Mouse (Mus musculus): ENCODE measurements at regions not wholly inside any gene's neighbourhood (a gene's known extent, or its start where the extent isn't known, plus 50 kb on each side); places are given as distances from the start of the nearest gene placed in this dataset.

- no peak overlapping the region for H3K4me2 ChIP-seq (ENCODE audit: low read depth)
- no peaks in the 10 kb centered on the region for H3K4me1 ChIP-seq (ENCODE audit: insufficient read depth)
- 56% methylated on average over 3 of the region's 3 CpGs for WGBS
- DNase-seq (no peak), ATAC-seq (peak; percentile 45; the same call in 1 of the 2 replicates)
- no peaks in the 10 kb centered on the region for H3K9me3 ChIP-seq (ENCODE audit: low read length)
- no peak for TF ChIP-seq CTCF (IDR thresholded peaks at IDR 0.05; ENCODE audit: low read depth)
- no peak overlapping the region for H3K27ac ChIP-seq (ENCODE audit: low read depth, low read length)
- H3K9ac ChIP-seq = no peak overlapping the region
- no peaks in the 10 kb centered on the region for H3K36me3 ChIP-seq (ENCODE audit: insufficient read depth)
- no peak overlapping the region for H3K4me3 ChIP-seq (ENCODE audit: low read depth, low read length)
- H3K27me3 ChIP-seq (ENCODE audit: insufficient read depth, low read length) = no peaks in the 10 kb centered on the region
Observed at GRCm38 (mm10) chr15:57608519-57608918, 131.1 kb upstream of the Slc22a22 start.

GRCm38 (mm10) chr15:57600562-57600961 lies 123.1 kb upstream of the Slc22a22 start:
- H3K9ac ChIP-seq = no peak overlapping the region
- TF ChIP-seq CTCF (IDR thresholded peaks at IDR 0.05; ENCODE audit: low read depth) = peak; percentile 82
- 16% methylated on average over 6 of the region's 6 CpGs for WGBS

GRCm38 (mm10) chr15:57593326-57594004 lies 116.0 kb upstream of the Slc22a22 start:
- Histone ChIP-seq H3K27ac (ENCODE audit: low read depth, low read length) (no peak overlapping the region), H3K4me1 (ENCODE audit: insufficient read depth) (peaks cover 8% of the 10 kb centered on the region; the same call in 1 of the 2 replicates), H3K27me3 (ENCODE audit: insufficient read depth, low read length) (no peaks in the 10 kb centered on the region), H3K4me3 (ENCODE audit: low read depth, low read length) (no peak overlapping the region), H3K9me3 (ENCODE audit: low read length) (no peaks in the 10 kb centered on the region), H3K36me3 (ENCODE audit: insufficient read depth) (no peaks in the 10 kb centered on the region), H3K4me2 (ENCODE audit: low read depth) (no peak overlapping the region), H3K9ac (no peak overlapping the region)
- no peak for ATAC-seq
- no peak for DNase-seq
- no peak for TF ChIP-seq CTCF (IDR thresholded peaks at IDR 0.05; ENCODE audit: low read depth)
- WGBS = 75% methylated on average over 4 of the region's 4 CpGs

More at GRCm38 (mm10) chr15:57600562-57600961, 123.1 kb upstream of the Slc22a22 start:
- no peak overlapping the region for H3K27ac ChIP-seq (ENCODE audit: low read depth, low read length)
- no peaks in the 10 kb centered on the region for H3K4me1 ChIP-seq (ENCODE audit: insufficient read depth)
- H3K4me3 ChIP-seq (ENCODE audit: low read depth, low read length) = no peak overlapping the region
- DNase-seq (peak; percentile 66), ATAC-seq (peak; percentile 81)
- no peaks in the 10 kb centered on the region for H3K9me3 ChIP-seq (ENCODE audit: low read length)
- no peak overlapping the region for H3K4me2 ChIP-seq (ENCODE audit: low read depth)
- H3K27me3 ChIP-seq (ENCODE audit: insufficient read depth, low read length) = no peaks in the 10 kb centered on the region
- H3K36me3 ChIP-seq (ENCODE audit: insufficient read depth) = no peaks in the 10 kb centered on the region

GRCm38 (mm10) chr15:57590597-57591219 lies 113.3 kb upstream of the Slc22a22 start:
- H3K36me3 ChIP-seq (ENCODE audit: insufficient read depth) = no peaks in the 10 kb centered on the region
- H3K27ac ChIP-seq (ENCODE audit: low read depth, low read length) = no peak overlapping the region
- no peak overlapping the region for H3K4me2 ChIP-seq (ENCODE audit: low read depth)
- ATAC-seq (peak; percentile 59), DNase-seq (peak; percentile 40)
- peaks cover 8% of the 10 kb centered on the region; the same call in 1 of the 2 replicates for H3K4me1 ChIP-seq (ENCODE audit: insufficient read depth)
- no peak overlapping the region for H3K9ac ChIP-seq
- 27% methylated on average over 7 of the region's 7 CpGs for WGBS
- TF ChIP-seq CTCF (IDR thresholded peaks at IDR 0.05; ENCODE audit: low read depth) = no peak
- H3K9me3 ChIP-seq (ENCODE audit: low read length) = no peaks in the 10 kb centered on the region
- H3K4me3 ChIP-seq (ENCODE audit: low read depth, low read length) = no peak overlapping the region
- no peaks in the 10 kb centered on the region for H3K27me3 ChIP-seq (ENCODE audit: insufficient read depth, low read length)

- H3K27me3 ChIP-seq (ENCODE audit: insufficient read depth, low read length) = no peaks in the 10 kb centered on the region
- H3K4me1 ChIP-seq (ENCODE audit: insufficient read depth) = peaks cover 8% of the 10 kb centered on the region; the same call in 1 of the 2 replicates
- ATAC-seq (peak; percentile 87), DNase-seq (peak; percentile 60)
- no peak overlapping the region for H3K9ac ChIP-seq
- H3K4me2 ChIP-seq (ENCODE audit: low read depth) = no peak overlapping the region
- WGBS = 17% methylated on average over 11 of the region's 12 CpGs
- H3K4me3 ChIP-seq (ENCODE audit: low read depth, low read length) = no peak overlapping the region
- no peaks in the 10 kb centered on the region for H3K9me3 ChIP-seq (ENCODE audit: low read length)
- H3K36me3 ChIP-seq (ENCODE audit: insufficient read depth) = no peaks in the 10 kb centered on the region
- no peak for TF ChIP-seq CTCF (IDR thresholded peaks at IDR 0.05; ENCODE audit: low read depth)
- H3K27ac ChIP-seq (ENCODE audit: low read depth, low read length) = no peak overlapping the region
Observed at GRCm38 (mm10) chr15:57589404-57590377, 112.3 kb upstream of the Slc22a22 start.

- H3K4me2 ChIP-seq (ENCODE audit: low read depth) = no peak overlapping the region
- no peaks in the 10 kb centered on the region for H3K36me3 ChIP-seq (ENCODE audit: insufficient read depth)
- no peak overlapping the region for H3K4me3 ChIP-seq (ENCODE audit: low read depth, low read length)
- WGBS = 68% methylated on average over 1 of the region's 1 CpGs
- H3K27me3 ChIP-seq (ENCODE audit: insufficient read depth, low read length) = no peaks in the 10 kb centered on the region
- no peaks in the 10 kb centered on the region for H3K9me3 ChIP-seq (ENCODE audit: low read length)
- peaks cover 8% of the 10 kb centered on the region; the same call in 1 of the 2 replicates for H3K4me1 ChIP-seq (ENCODE audit: insufficient read depth)
- DNase-seq = no peak
- no peak overlapping the region for H3K9ac ChIP-seq
- no peak overlapping the region for H3K27ac ChIP-seq (ENCODE audit: low read depth, low read length)
- no peak for TF ChIP-seq CTCF (IDR thresholded peaks at IDR 0.05; ENCODE audit: low read depth)
- ATAC-seq = no peak
Observed at GRCm38 (mm10) chr15:57585411-57585810, 108.0 kb upstream of the Slc22a22 start.
